Mouse (Mus musculus) midbrain, embryonic 14.5 days (tissue): ENCODE data around the gene Gm21190. TPM values are rescaled to one million over a fixed set of nuclear protein-coding genes. Genes with fewer than 3 reads are reported as not detected.
"Not testable (repeated sequence)": the region's sequence is repeated elsewhere in the genome, so short reads cannot be mapped to it uniquely, and the experiment has no call there.

Experiments used
- ATAC-seq: fragments of 200-750 bp; cut with Nextera tagmentation; 2 replicates; pipeline ENCODE4 v1.8.0; 2017; ENCODE audit warnings: moderate number of reproducible peaks, moderate library complexity; ENCODE audit not compliant: low FRiP score, low TSS enrichment
- DNase-seq: peaks from one replicate; pipeline ENCODE4 v3.0.0-alpha.2; 2015
- H3K27ac ChIP-seq: fragments of 300-500 bp; sonication (generic); replicated peaks from 2 replicates; pipeline ENCODE4 v1.5.1; 2014; ENCODE audit warnings: mild to moderate bottlenecking, low read depth, low read length, moderate library complexity
- H3K27me3 ChIP-seq: fragments of 300-500 bp; sonication (generic); 2 replicates; pipeline ENCODE4 v1.6.1; 2014; ENCODE audit warnings: low read length, control low read depth, mixed read lengths; ENCODE audit not compliant: control insufficient read depth, insufficient read depth
- H3K36me3 ChIP-seq: fragments of 300-500 bp; sonication (generic); 2 replicates; pipeline ENCODE4 v1.6.1; 2014; ENCODE audit warnings: low read length, control low read depth; ENCODE audit not compliant: control insufficient read depth, insufficient read depth
- H3K4me1 ChIP-seq: fragments of 300-500 bp; sonication (generic); 2 replicates; pipeline ENCODE4 v1.6.1; 2014; ENCODE audit warnings: mild to moderate bottlenecking, antibody characterized with exemption, low read length, control low read depth; ENCODE audit not compliant: control insufficient read depth, insufficient read depth
- H3K4me2 ChIP-seq: fragments of 300-500 bp; sonication (generic); 2 replicates; pipeline ENCODE4 v1.6.1; 2014; ENCODE audit warnings: mild to moderate bottlenecking, low read length, moderate library complexity
- H3K4me3 ChIP-seq: fragments of 300-500 bp; sonication (generic); replicated peaks from 2 replicates; pipeline ENCODE4 v1.5.1; 2014; ENCODE audit warnings: low read depth, low read length
- H3K9ac ChIP-seq: fragments of 300-500 bp; sonication (generic); replicated peaks from 2 replicates; pipeline ENCODE4 v1.6.1; 2014; ENCODE audit warnings: mild to moderate bottlenecking, low read length, moderate library complexity
- H3K9me3 ChIP-seq: fragments of 300-500 bp; sonication (generic); 2 replicates; pipeline ENCODE4 v1.6.1; 2016; ENCODE audit warnings: low read length, control low read depth, mixed read lengths; ENCODE audit not compliant: control insufficient read depth
- WGBS: fragments of 180-500 bp; shearing (Covaris S2); extraction: QIAGEN DNeasy Blood & Tissue Kit; methylation state at CpG from one replicate; pipeline ENCODE4 v1.1.7; 2014; 5-methylcytosine and 5-hydroxymethylcytosine counted together
- polyA plus RNA-seq: library from polyadenylated mRNA; unstranded; fragments of >200 nt; fragmentation: Nextera tagmentation; extraction: Ambion mirVana; gene quantifications from 2 replicates; pipeline ENCODE4 v1.2.1, GENCODE M21; 2014

Gm21190 gene
- polyA plus RNA-seq, 1 experiment from 2014 or later, result not detected

DNA sequence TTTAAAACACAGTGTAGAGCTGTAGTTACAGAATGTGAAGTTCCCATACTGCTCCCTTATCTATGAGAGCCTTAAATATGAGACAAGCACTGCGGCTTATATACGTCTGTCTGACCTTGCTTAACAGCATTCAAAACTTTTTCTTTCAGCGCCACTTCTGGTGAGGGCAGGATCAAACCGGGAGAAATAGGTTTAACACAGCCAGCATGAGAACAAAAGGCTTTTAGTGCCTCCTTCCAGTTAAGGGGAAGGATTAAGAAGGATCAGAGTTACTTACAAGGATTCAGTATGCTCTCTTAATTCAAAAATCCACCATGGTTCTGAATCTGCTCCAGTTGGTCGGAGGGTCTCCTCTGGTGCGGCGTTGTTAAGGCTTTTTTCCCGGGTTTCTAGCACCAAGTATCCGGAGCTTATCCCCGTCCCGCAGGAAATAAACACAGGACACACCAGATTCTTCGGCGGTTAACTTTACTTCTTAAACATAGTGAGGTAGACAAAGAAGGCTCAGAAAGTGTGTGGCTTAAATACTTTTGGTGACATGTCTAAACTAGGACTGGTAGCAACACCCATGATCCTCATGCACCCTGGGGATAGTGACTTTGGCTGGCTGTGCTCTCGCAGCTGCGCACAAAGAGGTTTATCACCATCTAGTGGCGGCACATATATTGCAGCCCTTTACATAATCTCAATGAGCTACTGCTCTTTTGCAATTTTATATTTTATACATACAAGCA lies 22.3 kb downstream of the Gm21190 start:
- Histone ChIP-seq H3K4me1 (no peaks in the 10 kb centered on the region), H3K9me3 (peaks cover 33% of the 10 kb centered on the region), H3K27ac (no peak overlapping the region), H3K9ac (no peak overlapping the region), H3K4me2 (peak overlapping the region; percentile 18), H3K36me3 (no peaks in the 10 kb centered on the region), H3K27me3 (no peaks in the 10 kb centered on the region), H3K4me3 (peak overlapping the region; percentile 1; the same call in 1 of the 2 replicates)
- DNase-seq, result peak; percentile 78
- WGBS, result 49% methylated on average over 16 of the region's 16 CpGs
- peak; percentile 73; the same call in 1 of the 2 replicates for ATAC-seq

DNA sequence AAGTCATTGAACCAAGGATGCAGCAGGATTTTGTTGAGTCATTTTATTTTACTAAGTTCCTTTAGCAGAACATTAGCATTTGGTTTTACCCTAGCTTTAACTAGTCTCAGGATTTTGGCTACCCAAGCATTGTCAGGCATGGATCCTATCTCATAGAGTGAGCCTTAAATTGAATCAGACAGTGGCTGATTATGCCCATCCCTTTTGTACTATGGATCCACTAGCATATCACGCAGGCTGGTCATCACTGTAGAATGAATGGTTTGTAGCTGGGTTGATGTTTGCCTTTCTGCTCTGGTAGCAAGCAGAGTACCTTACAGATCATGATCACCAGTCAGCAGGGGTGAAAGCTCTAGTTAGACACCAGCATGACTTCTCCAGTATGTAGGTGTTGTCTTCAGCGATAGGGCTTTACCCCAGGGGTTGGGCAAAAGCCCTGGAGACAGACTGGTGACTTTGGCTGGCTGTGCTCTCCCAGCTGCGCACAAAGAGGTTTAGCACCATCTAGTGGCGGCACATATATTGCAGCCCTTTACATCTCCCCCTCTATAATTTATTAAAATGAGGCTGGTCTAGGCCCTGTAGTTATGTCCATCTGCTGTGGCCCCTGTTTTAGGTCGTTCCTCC lies 30.1 kb downstream of the Gm21190 start:
- peak; percentile 90 for ATAC-seq
- not testable (repeated sequence) for H3K4me2 ChIP-seq, H3K4me1 ChIP-seq, DNase-seq, H3K9ac ChIP-seq, H3K27me3 ChIP-seq, H3K27ac ChIP-seq, H3K36me3 ChIP-seq, H3K4me3 ChIP-seq
- H3K9me3 ChIP-seq, result peaks cover 16% of the 10 kb centered on the region
- WGBS, result 41% methylated on average over 5 of the region's 5 CpGs

DNA sequence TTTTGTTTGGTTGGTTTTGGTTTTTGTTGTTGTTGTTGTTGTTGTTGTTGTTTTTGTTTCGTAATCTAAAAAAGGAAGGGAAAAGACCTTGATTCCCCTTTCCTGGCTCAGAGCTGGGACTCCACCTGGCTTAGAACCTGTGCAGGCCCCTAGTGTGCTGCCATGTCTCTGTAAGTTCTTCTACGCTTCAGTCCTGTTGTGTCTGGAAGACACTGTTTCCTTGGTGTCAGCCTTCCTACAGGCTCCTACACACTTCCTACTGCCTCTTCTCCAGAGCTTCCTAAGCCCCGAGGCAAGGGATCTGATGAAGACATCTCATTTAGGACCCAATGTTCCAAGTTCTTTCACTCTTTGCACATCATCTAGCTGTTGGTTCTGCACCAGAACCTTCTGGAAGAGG lies 30.7 kb downstream of the Gm21190 start:
- H3K4me2 ChIP-seq, H3K27ac ChIP-seq, DNase-seq, H3K4me1 ChIP-seq, H3K4me3 ChIP-seq, H3K27me3 ChIP-seq, H3K36me3 ChIP-seq, H3K9ac ChIP-seq: not testable (repeated sequence)
- peaks cover 19% of the 10 kb centered on the region for H3K9me3 ChIP-seq
- ATAC-seq, result peak; percentile 73
- WGBS, result 75% methylated on average over 3 of the region's 3 CpGs

DNA sequence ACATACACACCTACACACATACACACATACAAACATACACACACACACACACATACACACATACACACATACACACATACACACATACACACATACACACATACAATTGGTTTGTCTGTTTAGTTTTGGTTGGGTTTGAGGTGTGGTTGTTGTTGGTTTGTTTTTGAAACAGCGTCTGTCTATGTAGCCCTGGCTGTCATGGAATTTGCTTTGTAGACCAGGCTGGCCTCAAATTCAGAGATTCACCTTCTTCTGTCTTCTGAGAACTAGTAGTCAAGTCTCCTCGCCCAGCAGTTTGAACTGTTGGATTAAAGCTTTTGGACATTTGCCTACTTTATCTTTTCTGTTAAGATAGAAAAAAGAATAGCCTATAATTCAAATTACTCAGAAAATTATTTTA lies 38.1 kb downstream of the Gm21190 start:
- H3K36me3 ChIP-seq, H3K9ac ChIP-seq, H3K4me1 ChIP-seq, H3K27ac ChIP-seq, H3K4me2 ChIP-seq, DNase-seq, H3K27me3 ChIP-seq, H3K4me3 ChIP-seq: not testable (repeated sequence)
- peak; percentile 57 for ATAC-seq
- 56% methylated on average over 2 of the region's 2 CpGs for WGBS
- H3K9me3 ChIP-seq, result peaks cover 23% of the 10 kb centered on the region

DNA sequence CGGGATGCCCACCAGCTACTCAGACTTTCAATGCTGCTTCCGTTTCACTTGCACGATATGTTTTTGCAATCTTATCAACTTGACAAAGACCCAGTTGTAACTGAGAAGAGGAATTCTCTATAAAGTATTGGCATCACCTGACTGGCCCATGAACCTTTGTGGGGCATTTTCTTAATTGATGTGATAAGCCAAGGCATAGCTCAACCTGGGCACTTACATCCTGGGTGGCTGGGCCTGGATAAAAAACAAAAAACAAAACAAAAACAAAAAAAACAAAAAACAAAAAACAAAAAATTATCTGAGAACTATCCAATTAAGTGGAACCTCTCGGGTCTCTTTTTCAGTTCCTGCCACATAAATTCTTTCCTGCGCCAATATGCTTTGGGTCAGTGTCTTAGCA lies 40.3 kb downstream of the Gm21190 start:
- no peaks in the 10 kb centered on the region for H3K27me3 ChIP-seq
- no peak overlapping the region for H3K9ac ChIP-seq
- peak; percentile 83 for ATAC-seq
- peaks cover 33% of the 10 kb centered on the region for H3K9me3 ChIP-seq
- no peak for DNase-seq
- H3K4me3 ChIP-seq, result no peak overlapping the region
- no peak overlapping the region for H3K4me2 ChIP-seq
- no peak overlapping the region for H3K27ac ChIP-seq
- H3K36me3 ChIP-seq, result no peaks in the 10 kb centered on the region
- 81% methylated on average over 5 of the region's 5 CpGs for WGBS
- H3K4me1 ChIP-seq, result no peaks in the 10 kb centered on the region

DNA sequence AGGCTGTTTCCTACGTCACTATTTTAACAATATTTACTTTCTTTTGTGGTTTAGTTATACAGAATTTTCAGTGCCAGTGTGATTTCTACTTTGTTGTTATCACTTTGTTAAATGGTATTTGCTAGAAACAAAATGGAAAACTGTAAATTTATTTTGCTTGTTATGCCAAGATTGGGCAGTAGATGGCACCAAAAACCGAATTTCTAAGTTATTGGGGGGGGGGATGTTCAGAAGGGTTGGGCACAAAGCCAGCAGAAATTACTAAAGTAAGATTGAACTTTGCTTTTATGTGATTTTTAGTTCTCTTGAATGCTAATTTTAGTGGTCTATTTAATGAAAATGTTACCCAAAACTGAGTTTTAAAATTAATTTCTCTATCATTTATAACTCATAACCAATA lies 44.4 kb downstream of the Gm21190 start:
- ATAC-seq, H3K36me3 ChIP-seq, H3K4me2 ChIP-seq, H3K9ac ChIP-seq, H3K27me3 ChIP-seq, H3K27ac ChIP-seq, H3K4me3 ChIP-seq, DNase-seq, H3K4me1 ChIP-seq: not testable (repeated sequence)
- WGBS, result 23% methylated on average over 2 of the region's 2 CpGs
- H3K9me3 ChIP-seq, result peaks cover 26% of the 10 kb centered on the region

DNA sequence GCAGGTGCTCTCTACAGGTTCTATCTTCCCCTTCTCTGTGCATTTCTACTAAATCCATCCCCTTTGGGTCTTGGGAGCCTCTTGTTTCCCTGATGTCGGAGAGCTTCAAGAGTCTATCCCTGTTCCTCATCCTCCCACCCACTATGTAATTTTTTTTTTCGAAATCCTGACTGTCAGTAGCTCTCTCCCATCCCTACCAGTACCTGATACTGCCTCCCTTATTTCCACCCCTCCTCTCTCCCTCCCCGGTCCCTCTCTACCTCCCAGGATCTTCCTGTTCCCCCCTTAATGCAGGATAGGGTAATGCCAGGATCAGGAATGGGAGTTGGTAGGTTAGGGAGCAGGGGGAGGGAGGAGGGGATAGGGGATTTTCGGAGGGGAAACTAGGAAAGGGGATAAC lies 45.4 kb downstream of the Gm21190 start:
- not testable (repeated sequence) for H3K4me1 ChIP-seq, H3K27ac ChIP-seq, H3K9ac ChIP-seq, DNase-seq, H3K4me2 ChIP-seq, H3K4me3 ChIP-seq, H3K36me3 ChIP-seq, H3K27me3 ChIP-seq
- ATAC-seq, result peak; percentile 43; the same call in 1 of the 2 replicates
- 52% methylated on average over 4 of the region's 4 CpGs for WGBS
- H3K9me3 ChIP-seq, result peaks cover 23% of the 10 kb centered on the region

DNA sequence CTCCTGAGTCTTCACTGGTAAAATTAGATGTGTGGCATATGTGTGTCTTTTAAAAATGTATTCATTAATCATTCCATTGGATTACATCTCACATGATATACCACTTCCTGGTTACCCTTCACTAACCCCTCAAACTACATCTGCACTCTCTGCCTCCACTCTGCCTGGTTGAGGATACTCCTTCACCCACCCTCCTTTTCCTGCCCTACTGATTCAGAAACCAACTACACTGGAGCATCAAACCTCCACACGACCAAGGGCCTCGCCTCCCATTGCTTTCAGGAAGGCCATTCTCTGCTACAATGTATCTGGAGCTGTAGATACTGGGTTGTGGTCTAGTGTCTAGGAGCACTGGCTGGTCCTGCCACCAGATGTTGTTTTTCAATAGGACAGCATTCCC lies 46.2 kb downstream of the Gm21190 start:
- H3K4me2 ChIP-seq, H3K27ac ChIP-seq, H3K4me3 ChIP-seq, H3K4me1 ChIP-seq, H3K27me3 ChIP-seq, H3K36me3 ChIP-seq, DNase-seq, H3K9ac ChIP-seq, ATAC-seq: not testable (repeated sequence)
- WGBS, result 68% methylated on average over 2 of the region's 2 CpGs
- H3K9me3 ChIP-seq, result peaks cover 23% of the 10 kb centered on the region

DNA sequence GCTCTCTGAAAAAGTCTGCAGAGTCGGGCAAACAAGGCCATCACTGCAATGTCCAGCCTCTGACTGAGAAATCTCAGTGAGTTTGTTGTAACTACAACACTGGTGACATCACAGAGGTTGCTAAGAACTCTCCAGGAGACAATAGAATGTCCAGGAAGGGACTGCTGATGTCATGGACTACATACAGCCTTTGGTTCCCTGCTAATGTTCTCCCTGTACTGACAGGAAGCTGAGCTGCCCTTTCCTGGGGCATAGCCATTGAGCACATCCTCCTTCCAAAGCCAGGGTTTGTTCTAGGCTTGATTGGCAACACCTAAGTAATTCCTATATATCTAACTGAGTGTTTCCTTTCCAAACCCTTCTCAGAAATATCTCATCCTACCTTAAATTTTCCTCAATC lies 52.6 kb downstream of the Gm21190 start, which contains the start of gene Gm21149:
TSS of gene Gm21149 (minus strand) at position 101 of the 400 bp plus-strand sequence.
- H3K36me3 ChIP-seq, H3K9me3 ChIP-seq, DNase-seq, H3K27ac ChIP-seq, ATAC-seq, H3K27me3 ChIP-seq, H3K4me1 ChIP-seq, H3K4me2 ChIP-seq, H3K4me3 ChIP-seq, H3K9ac ChIP-seq: not testable (repeated sequence)
- WGBS, result 64% methylated on average over 1 of the region's 1 CpGs
